Mouse (Mus musculus) monocyte, adult 5-6 weeks (primary cell): ENCODE measurements around the gene Nans. TPM values are rescaled to one million over a fixed set of nuclear protein-coding genes. Genes with fewer than 3 reads are reported as not detected.

Experiments
- total RNA-seq: library from RNA; stranded (forward); fragments of 200-1000, 200-491, 200-594 nt; gene quantifications from 3 replicates; pipeline ENCODE4 v1.2.3, GENCODE M21; 2017

Gene Nans
- total RNA-seq, 1 experiment from 2014 or later, result 42.3 TPM

Other genes with a start within 250 kb of the Nans start
- gene Foxe1, start 145.6 kb upstream of the Nans start, total RNA-seq, result not detected in 3 replicates
- gene Trmo, start 99.8 kb upstream of the Nans start, total RNA-seq, result 8.4 to 14.5 TPM (median 11.4 TPM) in 3 replicates
- 0.95 to 1.4 TPM (median 0.96 TPM) in 3 replicates for gene Hemgn, start 75.7 kb upstream of the Nans start, total RNA-seq
- gene Anp32b, start 38.3 kb upstream of the Nans start, total RNA-seq, result 36.8 to 64.0 TPM (median 47.0 TPM) in 3 replicates
- 19.8 to 70.3 TPM (median 26.1 TPM) in 3 replicates for gene Trim14, start 46.9 kb downstream of the Nans start, total RNA-seq
- 25.5 to 68.9 TPM (median 29.6 TPM) in 3 replicates for gene Coro2a, start 113.0 kb downstream of the Nans start, total RNA-seq
- gene Tbc1d2, start 161.0 kb downstream of the Nans start, total RNA-seq, result 0.75 to 1.4 TPM (median 0.87 TPM) in 3 replicates